Mouse (Mus musculus): ENCODE measurements at regions not wholly inside any gene's neighbourhood (a gene's known extent, or its start where the extent isn't known, plus 50 kb on each side); places are given as distances from the start of the nearest gene placed in this dataset.

DNA sequence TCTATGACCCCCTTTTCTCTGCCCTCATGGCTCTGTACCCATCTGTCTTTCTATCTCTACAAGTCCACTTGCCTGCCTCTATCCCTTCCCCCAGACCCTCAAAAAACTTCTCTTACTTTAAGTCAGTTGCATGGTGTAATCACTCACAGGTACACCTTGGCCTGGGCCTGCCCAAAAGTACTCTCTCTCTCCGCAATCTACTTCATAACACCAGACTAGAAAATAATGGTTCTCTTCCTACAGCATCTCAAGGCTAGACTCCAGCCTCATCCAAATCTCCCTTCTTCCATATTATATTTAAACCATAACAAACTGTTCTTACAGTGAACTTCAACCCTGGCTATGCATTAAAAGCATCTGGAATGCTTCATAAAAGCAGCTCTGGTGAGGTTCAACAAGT lies 254.2 kb downstream of the Rps29 start:
- no peaks in the 10 kb centered on the region for H3K27me3 ChIP-seq (replicated peaks; ENCODE audit: insufficient read depth, low read length)
- TF ChIP-seq EP300 (IDR thresholded peaks at IDR 0.05): no peak
- no peak for TF ChIP-seq CTCF (IDR thresholded peaks at IDR 0.05)
- H3K4me3 ChIP-seq (ENCODE audit: low read depth, low read length): no peak overlapping the region
- DNase-seq (ENCODE audit: low spot score) (no peak), ATAC-seq (no peak)
- H3K36me3 ChIP-seq (ENCODE audit: insufficient read depth, low read length): no peaks in the 10 kb centered on the region
- WGBS: 98% methylated on average over 1 of the region's 1 CpGs
- H3K9ac ChIP-seq (replicated peaks; ENCODE audit: low read depth): no peak overlapping the region
- no peak overlapping the region for H3K27ac ChIP-seq (ENCODE audit: low read length)
- no peaks in the 10 kb centered on the region for H3K4me1 ChIP-seq (ENCODE audit: insufficient read depth, low read depth, low read length)
- no peaks in the 10 kb centered on the region for H3K9me3 ChIP-seq (ENCODE audit: low read length)
- H3K4me2 ChIP-seq (replicated peaks; ENCODE audit: low read depth, low read length): no peak overlapping the region

GRCm38 (mm10) chr12:68889141-68889540 lies 269.8 kb downstream of the Rps29 start:
- no peak for TF ChIP-seq CTCF (IDR thresholded peaks at IDR 0.05)
- TF ChIP-seq EP300 (IDR thresholded peaks at IDR 0.05): no peak
- no peak overlapping the region for H3K27ac ChIP-seq (ENCODE audit: low read length)
- no peak overlapping the region for H3K4me3 ChIP-seq (ENCODE audit: low read depth, low read length)
- no peaks in the 10 kb centered on the region for H3K4me1 ChIP-seq (ENCODE audit: insufficient read depth, low read depth, low read length)
- H3K9ac ChIP-seq (replicated peaks; ENCODE audit: low read depth): no peak overlapping the region
- H3K4me2 ChIP-seq (replicated peaks; ENCODE audit: low read depth, low read length): no peak overlapping the region
- H3K9me3 ChIP-seq (ENCODE audit: low read length): no peaks in the 10 kb centered on the region
- no peaks in the 10 kb centered on the region for H3K27me3 ChIP-seq (replicated peaks; ENCODE audit: insufficient read depth, low read length)
- WGBS: 75% methylated on average over 3 of the region's 3 CpGs
- DNase-seq (ENCODE audit: low spot score) (no peak), ATAC-seq (no peak)
- H3K36me3 ChIP-seq (ENCODE audit: insufficient read depth, low read length): no peaks in the 10 kb centered on the region

GRCm38 (mm10) chr12:68882503-68882902 lies 276.5 kb downstream of the Rps29 start:
- no peaks in the 10 kb centered on the region for H3K36me3 ChIP-seq (ENCODE audit: insufficient read depth, low read length)
- no peak overlapping the region for H3K4me2 ChIP-seq (replicated peaks; ENCODE audit: low read depth, low read length)
- no peak overlapping the region for H3K9ac ChIP-seq (replicated peaks; ENCODE audit: low read depth)
- H3K27ac ChIP-seq (ENCODE audit: low read length): no peak overlapping the region
- no peaks in the 10 kb centered on the region for H3K9me3 ChIP-seq (ENCODE audit: low read length)
- WGBS: 63% methylated on average over 6 of the region's 6 CpGs
- DNase-seq (ENCODE audit: low spot score) (no peak), ATAC-seq (no peak)
- H3K4me1 ChIP-seq (ENCODE audit: insufficient read depth, low read depth, low read length): no peaks in the 10 kb centered on the region
- H3K27me3 ChIP-seq (replicated peaks; ENCODE audit: insufficient read depth, low read length): no peaks in the 10 kb centered on the region
- no peak overlapping the region for H3K4me3 ChIP-seq (ENCODE audit: low read depth, low read length)
- TF ChIP-seq CTCF (IDR thresholded peaks at IDR 0.05) (no peak), EP300 (IDR thresholded peaks at IDR 0.05) (no peak)

DNA sequence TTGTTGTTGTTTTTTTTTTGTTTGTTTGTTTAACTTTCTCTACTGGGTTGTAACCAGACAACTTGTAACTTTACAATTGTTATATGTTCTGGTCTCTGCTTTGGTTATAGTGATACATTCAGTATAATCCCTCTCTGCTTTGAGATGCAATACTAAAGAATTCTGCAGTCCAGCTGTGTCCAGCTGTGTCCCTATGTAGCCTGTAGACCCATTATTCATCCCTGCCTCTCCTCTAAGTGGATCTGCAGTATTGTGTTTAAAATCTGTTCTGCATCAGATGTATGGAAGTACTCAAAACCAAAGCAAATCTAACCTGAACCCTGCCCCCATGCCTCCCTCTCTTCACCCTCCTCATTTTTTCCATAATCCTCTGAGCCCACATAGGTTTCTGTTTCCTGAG lies 279.6 kb downstream of the Rps29 start:
- peak; percentile 43 for DNase-seq (ENCODE audit: low spot score)
- Histone ChIP-seq H3K9ac (replicated peaks; ENCODE audit: low read depth) (no peak overlapping the region), H3K27me3 (replicated peaks; ENCODE audit: insufficient read depth, low read length) (no peaks in the 10 kb centered on the region), H3K4me1 (ENCODE audit: insufficient read depth, low read depth, low read length) (no peaks in the 10 kb centered on the region), H3K27ac (ENCODE audit: low read length) (no peak overlapping the region), H3K4me3 (ENCODE audit: low read depth, low read length) (no peak overlapping the region), H3K4me2 (replicated peaks; ENCODE audit: low read depth, low read length) (no peak overlapping the region), H3K9me3 (ENCODE audit: low read length) (no peaks in the 10 kb centered on the region), H3K36me3 (ENCODE audit: insufficient read depth, low read length) (no peaks in the 10 kb centered on the region)
- no peak for ATAC-seq
- no peak for TF ChIP-seq CTCF (IDR thresholded peaks at IDR 0.05)
- TF ChIP-seq EP300 (IDR thresholded peaks at IDR 0.05): no peak

DNA sequence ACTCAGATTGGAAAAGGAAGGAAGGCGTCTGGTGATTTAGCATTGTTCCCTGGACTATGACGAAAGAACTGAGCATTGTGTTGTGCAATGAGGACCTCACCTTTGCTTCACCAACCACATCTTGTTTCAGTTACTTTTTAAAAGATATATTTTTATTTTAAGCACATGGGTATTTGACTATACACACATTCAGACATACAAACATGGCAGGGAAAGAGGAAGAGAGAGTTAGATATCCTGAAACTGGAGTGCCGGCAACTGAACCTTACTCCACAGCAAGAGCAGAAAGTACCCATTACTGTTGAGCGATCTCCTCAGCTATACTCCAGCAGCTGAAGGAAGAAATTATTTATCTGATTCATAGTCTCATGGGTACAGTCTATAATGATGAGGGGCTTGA lies 287.7 kb downstream of the Rps29 start:
- TF ChIP-seq CTCF (IDR thresholded peaks at IDR 0.05) (no peak), EP300 (IDR thresholded peaks at IDR 0.05) (no peak)

DNA sequence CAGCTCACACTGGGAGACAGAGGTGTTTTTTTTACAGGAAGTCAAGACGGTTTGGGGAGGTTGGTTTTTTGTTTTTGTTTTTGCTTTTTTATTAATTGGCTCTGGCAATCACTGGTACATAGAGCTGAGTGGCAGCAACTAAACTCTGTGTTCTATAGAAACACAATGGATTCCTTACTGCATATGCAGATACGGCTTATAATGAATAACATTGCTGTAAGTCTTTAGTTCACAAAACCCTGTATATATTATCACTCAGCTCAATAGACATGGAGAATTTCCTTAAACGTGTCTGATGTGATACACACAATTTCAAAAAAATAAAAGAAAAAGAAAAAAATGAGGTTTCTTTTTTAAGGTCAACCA lies 296.0 kb downstream of the Rps29 start:
- no peak for DNase-seq (ENCODE audit: low spot score)
- no peaks in the 10 kb centered on the region for H3K4me1 ChIP-seq (ENCODE audit: insufficient read depth, low read depth, low read length)
- no peak overlapping the region for H3K4me2 ChIP-seq (replicated peaks; ENCODE audit: low read depth, low read length)
- H3K9me3 ChIP-seq (ENCODE audit: low read length): no peaks in the 10 kb centered on the region
- TF ChIP-seq CTCF (IDR thresholded peaks at IDR 0.05) (no peak), EP300 (IDR thresholded peaks at IDR 0.05) (no peak)
- WGBS: 63% methylated on average over 3 of the region's 3 CpGs
- no peak overlapping the region for H3K4me3 ChIP-seq (ENCODE audit: low read depth, low read length)
- no peak overlapping the region for H3K9ac ChIP-seq (replicated peaks; ENCODE audit: low read depth)
- no peak overlapping the region for H3K27ac ChIP-seq (ENCODE audit: low read length)
- H3K36me3 ChIP-seq (ENCODE audit: insufficient read depth, low read length): no peaks in the 10 kb centered on the region
- no peaks in the 10 kb centered on the region for H3K27me3 ChIP-seq (replicated peaks; ENCODE audit: insufficient read depth, low read length)
- no peak for ATAC-seq

More for the DNA sequence above, 287.7 kb downstream of the Rps29 start:
- Histone ChIP-seq H3K4me3 (ENCODE audit: low read depth, low read length) (no peak overlapping the region), H3K9me3 (ENCODE audit: low read length) (no peaks in the 10 kb centered on the region), H3K27ac (ENCODE audit: low read length) (no peak overlapping the region), H3K9ac (replicated peaks; ENCODE audit: low read depth) (no peak overlapping the region), H3K4me2 (replicated peaks; ENCODE audit: low read depth, low read length) (no peak overlapping the region), H3K4me1 (ENCODE audit: insufficient read depth, low read depth, low read length) (no peaks in the 10 kb centered on the region), H3K36me3 (ENCODE audit: insufficient read depth, low read length) (no peaks in the 10 kb centered on the region), H3K27me3 (replicated peaks; ENCODE audit: insufficient read depth, low read length) (no peaks in the 10 kb centered on the region)
- ATAC-seq (no peak), DNase-seq (ENCODE audit: low spot score) (no peak)
- WGBS: 86% methylated on average over 4 of the region's 4 CpGs

DNA sequence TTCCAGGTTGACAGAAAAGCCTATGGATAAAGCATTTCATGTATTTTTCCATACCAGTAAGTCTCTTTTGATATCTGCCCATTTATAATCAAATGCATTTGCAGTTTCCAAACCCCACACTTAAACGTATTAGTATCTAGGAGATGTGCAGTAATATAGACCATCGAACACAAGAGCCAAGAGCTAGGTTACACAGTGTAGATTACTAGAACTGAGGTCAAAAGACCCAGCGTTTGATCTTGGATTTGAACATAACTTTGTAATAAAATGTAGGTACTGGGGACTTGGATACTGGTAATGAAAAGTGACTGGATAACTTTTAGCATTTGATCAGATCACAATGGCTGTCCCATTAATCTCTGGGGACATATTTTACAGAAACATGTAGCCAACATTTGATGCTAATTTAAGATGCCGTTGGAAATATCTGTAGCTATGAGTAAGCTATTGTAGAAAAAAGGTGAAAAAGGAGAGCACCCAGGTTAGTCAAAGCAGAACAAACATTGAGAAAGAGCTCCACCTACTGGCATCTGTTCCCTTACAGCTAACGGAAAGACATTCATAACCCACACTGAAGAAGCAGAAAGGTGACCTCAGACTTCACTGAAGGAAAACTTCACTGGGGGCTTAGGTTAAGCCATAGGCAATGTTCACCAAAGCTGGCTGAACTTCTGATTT lies 296.5 kb downstream of the Rps29 start:
- no peaks in the 10 kb centered on the region for H3K27me3 ChIP-seq (replicated peaks; ENCODE audit: insufficient read depth, low read length)
- DNase-seq (ENCODE audit: low spot score) (peak; percentile 59), ATAC-seq (no peak)
- 45% methylated on average over 5 of the region's 5 CpGs for WGBS
- no peaks in the 10 kb centered on the region for H3K4me1 ChIP-seq (ENCODE audit: insufficient read depth, low read depth, low read length)
- no peak overlapping the region for H3K9ac ChIP-seq (replicated peaks; ENCODE audit: low read depth)
- H3K4me3 ChIP-seq (ENCODE audit: low read depth, low read length): no peak overlapping the region
- H3K36me3 ChIP-seq (ENCODE audit: insufficient read depth, low read length): no peaks in the 10 kb centered on the region
- H3K27ac ChIP-seq (ENCODE audit: low read length): no peak overlapping the region
- no peak overlapping the region for H3K4me2 ChIP-seq (replicated peaks; ENCODE audit: low read depth, low read length)
- TF ChIP-seq EP300 (IDR thresholded peaks at IDR 0.05) (no peak), CTCF (IDR thresholded peaks at IDR 0.05) (peak; percentile 71)
- no peaks in the 10 kb centered on the region for H3K9me3 ChIP-seq (ENCODE audit: low read length)
